Mouse (Mus musculus) embryonic fibroblast, embryonic 13.5 days (primary cell): Measurements from ENCODE around the gene Brip1. TPM values are rescaled to one million over a fixed set of nuclear protein-coding genes. Genes with fewer than 3 reads are reported as not detected.

Source experiments
- H3K27ac ChIP-seq: 2 replicates; pipeline ENCODE4 v1.5.1; 2012; ENCODE audit warnings: low read length, control low read depth, inconsistent platforms; ENCODE audit not compliant: insufficient read depth
- H3K4me1 ChIP-seq: 2 replicates; pipeline ENCODE4 v1.6.1; 2011; ENCODE audit warnings: low read length; ENCODE audit not compliant: control insufficient read depth, insufficient read depth
- H3K4me3 ChIP-seq: 2 replicates; pipeline ENCODE4 v1.5.1; 2011; ENCODE audit warnings: mild to moderate bottlenecking, control low read depth, low read length; ENCODE audit not compliant: insufficient read depth
- CTCF ChIP-seq: IDR thresholded peaks from 2 replicates; pipeline ENCODE4 v1.5.1; 2011; ENCODE audit warnings: mild to moderate bottlenecking, control low read depth, low read length, moderate library complexity, borderline replicate concordance; ENCODE audit not compliant: insufficient read depth
- POLR2A ChIP-seq: IDR thresholded peaks from 2 replicates; pipeline ENCODE4 v1.6.1; 2011; ENCODE audit warnings: low read depth, mild to moderate bottlenecking, control low read depth, low read length, moderate library complexity
- polyA plus RNA-seq: library from polyadenylated mRNA; stranded (reverse); fragments of >200 nt; gene quantifications from 2 replicates; pipeline ENCODE4 v1.2.4, GENCODE M21; 2011; ENCODE audit warnings: low read depth; ENCODE audit not compliant: missing spikeins, insufficient read length

Brip1 gene
- polyA plus RNA-seq, 1 experiment, result 8.5 TPM

GRCm38 (mm10) chr11:86115955-86116354 is 85.0 kb downstream of the Brip1 start:
- Histone ChIP-seq H3K4me3 (no peak overlapping the region), H3K27ac (no peak overlapping the region), H3K4me1 (no peaks in the 10 kb centered on the region)
- TF ChIP-seq POLR2A (no peak), CTCF (no peak)

DNA sequence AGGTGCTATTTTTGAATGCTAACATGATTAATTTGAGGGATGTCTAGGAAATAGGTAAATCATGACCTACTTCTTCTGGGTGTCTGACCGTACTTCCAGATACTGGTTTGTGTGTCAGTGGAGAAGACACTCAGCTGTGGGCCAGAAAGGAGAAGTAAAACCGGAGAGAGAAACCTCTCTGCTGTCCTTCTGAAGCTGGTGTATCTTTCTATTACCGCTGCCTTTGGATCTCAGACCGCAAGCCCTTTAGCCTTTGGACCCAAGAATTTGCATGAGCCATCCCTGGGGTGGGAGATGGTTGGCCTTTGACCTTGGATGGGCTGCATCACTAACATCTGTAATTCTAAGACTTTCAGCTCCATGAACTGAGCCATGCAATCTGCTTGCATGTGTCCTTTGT is 93.7 kb downstream of the Brip1 start:
- H3K4me1 ChIP-seq, result no peaks in the 10 kb centered on the region; the same call in 1 of the 2 replicates
- no peak overlapping the region for H3K4me3 ChIP-seq
- H3K27ac ChIP-seq, result no peak overlapping the region
- TF ChIP-seq CTCF (no peak), POLR2A (no peak)

GRCm38 (mm10) chr11:86106596-86106995 is 94.4 kb downstream of the Brip1 start:
- Histone ChIP-seq H3K27ac (no peak overlapping the region), H3K4me3 (no peak overlapping the region), H3K4me1 (no peaks in the 10 kb centered on the region; the same call in 1 of the 2 replicates)
- no peak for TF ChIP-seq CTCF
- no peak for TF ChIP-seq POLR2A

GRCm38 (mm10) chr11:86101191-86101590 is 99.8 kb downstream of the Brip1 start:
- no peak for TF ChIP-seq POLR2A
- no peak for TF ChIP-seq CTCF

DNA sequence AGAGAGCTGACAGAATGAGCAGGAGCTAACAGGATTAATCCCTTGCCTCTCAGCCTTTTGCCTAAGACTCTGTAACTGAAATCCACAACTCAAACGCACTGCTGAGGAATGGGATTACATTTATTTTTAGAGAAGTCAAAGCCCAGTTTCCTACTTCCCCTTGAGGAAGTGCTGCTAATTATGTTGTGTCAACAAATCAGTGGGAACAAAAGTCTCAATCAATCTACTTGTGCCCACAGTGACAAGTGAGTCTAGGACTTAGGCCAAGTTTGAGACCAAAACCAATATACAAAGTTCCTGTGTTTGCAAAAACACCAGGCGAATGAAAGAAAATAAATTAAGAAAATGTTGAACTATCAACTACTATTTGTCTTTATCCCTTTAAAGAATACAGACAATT is 101.7 kb downstream of the Brip1 start:
- TF ChIP-seq POLR2A, result no peak
- TF ChIP-seq CTCF, result no peak
- H3K4me3 ChIP-seq, result no peak overlapping the region
- no peak overlapping the region for H3K27ac ChIP-seq
- H3K4me1 ChIP-seq, result no peaks in the 10 kb centered on the region

More at GRCm38 (mm10) chr11:86101191-86101590, 99.8 kb downstream of the Brip1 start:
- Histone ChIP-seq H3K4me3 (no peak overlapping the region), H3K27ac (no peak overlapping the region), H3K4me1 (no peaks in the 10 kb centered on the region)

DNA sequence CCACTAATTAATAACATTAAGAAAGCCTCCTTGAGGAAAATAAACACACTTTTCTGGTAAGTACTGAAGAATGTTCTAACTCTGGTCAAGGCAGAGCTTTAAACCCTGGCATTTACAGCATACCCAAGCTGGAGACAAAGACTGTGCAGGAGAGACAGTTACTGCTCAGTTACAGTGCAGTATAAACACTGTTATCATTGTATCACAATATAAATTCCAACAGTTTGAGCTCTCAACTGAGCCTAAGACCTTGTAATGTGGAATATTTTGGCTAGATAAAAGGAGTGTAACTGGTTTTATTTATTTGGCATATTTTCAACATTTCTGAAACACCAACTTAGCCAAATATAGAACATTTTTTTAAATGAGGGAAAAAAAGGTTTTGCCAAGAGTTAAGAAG is 112.2 kb downstream of the Brip1 start:
- Histone ChIP-seq H3K4me1 (no peaks in the 10 kb centered on the region), H3K27ac (no peak overlapping the region), H3K4me3 (no peak overlapping the region)
- TF ChIP-seq POLR2A (no peak), CTCF (no peak)

GRCm38 (mm10) chr11:86084522-86084921 is 116.5 kb downstream of the Brip1 start:
- Histone ChIP-seq H3K27ac (no peak overlapping the region), H3K4me1 (no peaks in the 10 kb centered on the region), H3K4me3 (no peak overlapping the region)
- TF ChIP-seq CTCF, result no peak
- TF ChIP-seq POLR2A, result no peak

- Histone ChIP-seq H3K4me1 (no peaks in the 10 kb centered on the region), H3K4me3 (no peak overlapping the region), H3K27ac (no peak overlapping the region)
- no peak for TF ChIP-seq POLR2A
- TF ChIP-seq CTCF, result no peak
These were observed 123.0 kb downstream of the Brip1 start for GRCm38 (mm10) chr11:86078025-86078424.

GRCm38 (mm10) chr11:86076966-86077365 is 124.0 kb downstream of the Brip1 start:
- TF ChIP-seq CTCF (no peak), POLR2A (no peak)
- Histone ChIP-seq H3K4me1 (no peaks in the 10 kb centered on the region), H3K4me3 (no peak overlapping the region), H3K27ac (no peak overlapping the region)

DNA sequence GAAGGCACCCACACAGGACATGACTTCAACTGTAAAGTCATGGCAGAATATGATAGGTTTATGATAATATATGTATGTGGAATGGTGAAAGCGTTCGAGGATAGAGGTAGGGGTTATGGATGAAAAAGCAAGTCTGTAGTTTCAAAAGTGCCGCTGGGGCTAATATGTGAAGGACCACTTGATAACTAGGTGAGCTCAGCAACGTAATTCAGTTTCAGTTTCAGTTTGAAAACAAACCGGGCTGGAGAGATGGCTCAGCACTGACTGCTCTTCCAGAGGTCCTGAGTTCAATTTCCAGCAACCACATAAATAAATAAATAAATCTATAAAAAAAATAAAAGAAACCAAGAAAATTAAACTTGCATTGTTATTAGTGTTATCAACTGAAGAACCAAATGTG is 124.6 kb downstream of the Brip1 start:
- H3K4me3 ChIP-seq, result no peak overlapping the region
- TF ChIP-seq POLR2A (no peak), CTCF (no peak)
- no peaks in the 10 kb centered on the region for H3K4me1 ChIP-seq
- no peak overlapping the region for H3K27ac ChIP-seq

DNA sequence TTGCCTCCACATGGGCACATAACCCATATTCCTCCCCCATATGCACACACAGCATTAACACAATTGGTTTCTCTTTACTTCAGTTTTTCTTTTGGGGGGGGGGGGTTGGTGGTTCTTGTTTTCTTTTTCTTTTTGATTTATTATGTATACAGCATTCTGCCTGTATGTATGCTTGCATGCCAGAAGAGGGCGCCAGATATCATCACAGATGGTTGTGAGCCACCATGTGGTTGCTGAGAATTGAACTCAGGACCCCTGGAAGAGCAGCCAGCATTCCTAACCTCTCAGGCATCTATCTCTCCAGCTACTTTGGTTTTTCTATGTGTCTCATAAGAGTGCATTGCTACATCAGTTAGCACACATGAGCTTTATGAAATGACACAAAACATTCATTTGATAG is 125.6 kb downstream of the Brip1 start:
- no peak overlapping the region for H3K4me3 ChIP-seq

More for the DNA sequence above, 125.6 kb downstream of the Brip1 start:
- Histone ChIP-seq H3K27ac (no peak overlapping the region), H3K4me1 (no peaks in the 10 kb centered on the region)
- TF ChIP-seq CTCF (no peak), POLR2A (no peak)
